ENCODE assay signal across 17 mouse cellular contexts in genomic region chr14:45737966-45738365, GRCm38 (mm10).
"Had no signal": no experiment of that assay in that cellular context is flagged by ENCODE, and none has a peak within 500 bp of the region (broad histone marks: within the 10 kb centered on the region; RNA-seq: fewer than 3 reads in every experiment).

No protein-coding gene starts in this region.

- DNase-seq: kidney, adult 18-20 months; kidney, adult 9 months; kidney, postnatal 14 days; kidney, postnatal 4 days; liver; liver, embryonic 13.5 days; lung, postnatal 10 days; lung, postnatal 4 days; midbrain, embryonic 14.5 days; thymus, adult 2 months; thymus, postnatal 14 days; thymus, postnatal 4 days had no signal

- H3K4me3 ChIP-seq: limb, embryonic 10.5 days; limb, embryonic 13.5 days; liver, embryonic 13.5 days; lung, embryonic 15.5 days; megakaryocyte, embryonic 14.5 days had no signal

- H3K4me1 ChIP-seq: limb, embryonic 13.5 days; liver, embryonic 13.5 days; lung, embryonic 15.5 days; megakaryocyte, embryonic 14.5 days had no signal

- H3K27ac ChIP-seq: limb, embryonic 10.5 days; limb, embryonic 13.5 days; liver, embryonic 13.5 days; lung, embryonic 15.5 days; stomach, postnatal 0 days had no signal
